In genomic region chr12:79347643-79348042, GRCm38 (mm10) we compare ENCODE assay signal across 8 mouse cellular contexts. TPM values are rescaled to one million over a fixed set of nuclear protein-coding genes. Genes with fewer than 3 reads are reported as not detected.
DNase-seq lines count a peak whose midpoint lies in the region; ATAC-seq and TF ChIP-seq lines count a peak whose summit lies in the region.

No protein-coding gene starts in this region.

- ATAC-seq in liver, embryonic 12.5 days: no peak
- peak; percentile 84 for ATAC-seq in forebrain, postnatal 0 days
- peak; percentile 79 for ATAC-seq in hindbrain, postnatal 0 days
- peak; percentile 75 for ATAC-seq in megakaryocyte, adult 5-6 weeks (ENCODE audit: poor library complexity, severe bottlenecking)

- H3K27ac ChIP-seq in liver, embryonic 12.5 days: no peak overlapping the region
- H3K27ac ChIP-seq in cerebellum, adult 2 months (ENCODE audit: insufficient read depth, low read length): no peak overlapping the region
- no peak overlapping the region for H3K27ac ChIP-seq in forebrain, postnatal 0 days (ENCODE audit: low read depth, low read length)
- no peak overlapping the region for H3K27ac ChIP-seq in hindbrain, postnatal 0 days

- TF ChIP-seq POLR2A in cerebellum, adult 2 months (IDR thresholded peaks at IDR 0.05; ENCODE audit: borderline replicate concordance, insufficient read depth, low read length): no peak

- peaks cover 18% of the 10 kb centered on the region for H3K4me1 ChIP-seq in liver, embryonic 12.5 days
- no peaks in the 10 kb centered on the region for H3K4me1 ChIP-seq in cerebellum, adult 2 months (ENCODE audit: control insufficient read depth, insufficient read depth, low read length)
- H3K4me1 ChIP-seq in forebrain, postnatal 0 days (ENCODE audit: insufficient read depth): no peaks in the 10 kb centered on the region
- no peaks in the 10 kb centered on the region for H3K4me1 ChIP-seq in hindbrain, postnatal 0 days (ENCODE audit: insufficient read depth, low read length)

- H3K9ac ChIP-seq in liver, embryonic 12.5 days: no peak overlapping the region
- H3K9ac ChIP-seq in forebrain, postnatal 0 days: no peak overlapping the region
- H3K9ac ChIP-seq in hindbrain, postnatal 0 days (replicated peaks; ENCODE audit: low read length): no peak overlapping the region

- no peak overlapping the region for H3K4me2 ChIP-seq in liver, embryonic 12.5 days
- no peak overlapping the region for H3K4me2 ChIP-seq in forebrain, postnatal 0 days (ENCODE audit: low read depth)
- H3K4me2 ChIP-seq in hindbrain, postnatal 0 days (ENCODE audit: low read depth, low read length): no peak overlapping the region

- no peaks in the 10 kb centered on the region for H3K9me3 ChIP-seq in liver, embryonic 12.5 days (replicated peaks)
- H3K9me3 ChIP-seq in forebrain, postnatal 0 days (ENCODE audit: low read length): no peaks in the 10 kb centered on the region
- H3K9me3 ChIP-seq in hindbrain, postnatal 0 days (ENCODE audit: low read length): no peaks in the 10 kb centered on the region

- peak; percentile 51; the same call in 1 of the 2 replicates for TF ChIP-seq CTCF in cerebellum, adult 2 months (IDR thresholded peaks at IDR 0.05; ENCODE audit: borderline replicate concordance, insufficient read depth, low read depth, low read length)
- peak; percentile 81 for TF ChIP-seq CTCF in forebrain, postnatal 0 days (IDR thresholded peaks at IDR 0.05; ENCODE audit: low read depth)
- peak; percentile 83 for TF ChIP-seq CTCF in hindbrain, postnatal 0 days (IDR thresholded peaks at IDR 0.05; ENCODE audit: low read depth)

- H3K36me3 ChIP-seq in liver, embryonic 12.5 days: no peaks in the 10 kb centered on the region
- no peaks in the 10 kb centered on the region for H3K36me3 ChIP-seq in forebrain, postnatal 0 days (ENCODE audit: insufficient read depth)
- no peaks in the 10 kb centered on the region for H3K36me3 ChIP-seq in hindbrain, postnatal 0 days (ENCODE audit: insufficient read depth, low read length)

- peak; percentile 44 for DNase-seq in liver
- DNase-seq in cerebellum, adult 2 months: peak; percentile 41 to 62
- peak; percentile 85 for DNase-seq in forebrain, postnatal 0 days
- DNase-seq in hindbrain, postnatal 0 days (ENCODE audit: low spot score): peak; percentile 92
- DNase-seq in layer of hippocampus, postnatal 36 days: peak; percentile 15 to 16
- DNase-seq in skeletal muscle tissue, adult 2 months (ENCODE audit: low read depth, low spot score): peak; percentile 73

- 16% methylated on average over 6 of the region's 6 CpGs for WGBS in liver, embryonic 12.5 days (ENCODE audit: insufficient replicate concordance)
- 8% methylated on average over 6 of the region's 6 CpGs for WGBS in cerebellum, adult 2 months
- 4% methylated on average over 6 of the region's 6 CpGs for WGBS in forebrain, postnatal 0 days
- 11% methylated on average over 6 of the region's 6 CpGs for WGBS in hindbrain, postnatal 0 days

- H3K27me3 ChIP-seq in liver, embryonic 12.5 days (replicated peaks): no peaks in the 10 kb centered on the region
- no peaks in the 10 kb centered on the region for H3K27me3 ChIP-seq in cerebellum, adult 2 months (ENCODE audit: control insufficient read depth, insufficient read depth, low read length)
- H3K27me3 ChIP-seq in forebrain, postnatal 0 days (ENCODE audit: insufficient read depth, low read length): no peaks in the 10 kb centered on the region
- H3K27me3 ChIP-seq in hindbrain, postnatal 0 days (ENCODE audit: insufficient read depth, low read length): no peaks in the 10 kb centered on the region

- H3K4me3 ChIP-seq in liver, embryonic 12.5 days: no peak overlapping the region
- H3K4me3 ChIP-seq in cerebellum, adult 2 months (replicated peaks; ENCODE audit: insufficient read depth, low read depth, low read length): no peak overlapping the region
- no peak overlapping the region for H3K4me3 ChIP-seq in forebrain, postnatal 0 days (ENCODE audit: low read depth, low read length)
- no peak overlapping the region for H3K4me3 ChIP-seq in hindbrain, postnatal 0 days (ENCODE audit: low read length)

RNA-seq across cellular contexts. Expression of gene Rad51b, which starts 50.6 kb away (rescaled TPM):
- polyA plus RNA-seq in liver, embryonic 12.5 days (2016; fragmentation: Nextera tagmentation; extraction: Ambion mirVana): 5.3 and 7.5 TPM in 2 replicates
- 0.23 and 0.44 TPM in 2 replicates for polyA plus RNA-seq in cerebellum, adult 2 months (2012; rRNA removed)
- total RNA-seq in forebrain, postnatal 0 days (2014; rRNA removed): 0.23 and 0.62 TPM in 2 replicates
- 0.72 and 1.1 TPM in 2 replicates for polyA plus RNA-seq in forebrain, postnatal 0 days (2015; fragmentation: Nextera tagmentation; extraction: Ambion mirVana)
- 1.1 and 1.4 TPM in 2 replicates for total RNA-seq in hindbrain, postnatal 0 days (2014; rRNA removed)
- polyA plus RNA-seq in hindbrain, postnatal 0 days (2015; fragmentation: Nextera tagmentation; extraction: Ambion mirVana): 1.1 and 1.9 TPM in 2 replicates
- total RNA-seq in layer of hippocampus, postnatal 36 days (2021): under 1 TPM; 0.17 to 0.18 TPM
- 3.2 and 5.9 TPM in 2 replicates for total RNA-seq in megakaryocyte, adult 5-6 weeks (2015)
- 7.1 TPM in 2 replicates for total RNA-seq in megakaryocyte, adult 5-6 weeks (2017)

RNA-seq across cellular contexts. Expression of gene Zfyve26, which starts 51.5 kb away (rescaled TPM):
- polyA plus RNA-seq in liver, embryonic 12.5 days (2016; fragmentation: Nextera tagmentation; extraction: Ambion mirVana): 10.6 and 11.1 TPM in 2 replicates
- polyA plus RNA-seq in cerebellum, adult 2 months (2012; rRNA removed): 32.1 and 38.4 TPM in 2 replicates
- 13.1 and 25.2 TPM in 2 replicates for total RNA-seq in forebrain, postnatal 0 days (2014; rRNA removed)
- 1.9 and 4.4 TPM in 2 replicates for polyA plus RNA-seq in forebrain, postnatal 0 days (2015; fragmentation: Nextera tagmentation; extraction: Ambion mirVana)
- total RNA-seq in hindbrain, postnatal 0 days (2014; rRNA removed): 24.5 and 28.0 TPM in 2 replicates
- 6.6 and 7.7 TPM in 2 replicates for polyA plus RNA-seq in hindbrain, postnatal 0 days (2015; fragmentation: Nextera tagmentation; extraction: Ambion mirVana)
- total RNA-seq in layer of hippocampus, postnatal 36 days (2021): 10 to 100 TPM; 32.2 to 34.6 TPM
- total RNA-seq in megakaryocyte, adult 5-6 weeks (2015): 27.2 and 41.6 TPM in 2 replicates
- total RNA-seq in megakaryocyte, adult 5-6 weeks (2017): 19.7 and 29.1 TPM in 2 replicates

Comparison
In these comparisons a context has a peak if more than half of its experiments do, and no peak if none do; other contexts are left out.
1. DNase-seq: peak in every context shown above with its lines; median percentile 92 in hindbrain, postnatal 0 days; 85 in forebrain, postnatal 0 days; 73 in skeletal muscle tissue, adult 2 months; 52 in cerebellum, adult 2 months; 44 in liver; 16 in layer of hippocampus, postnatal 36 days.